Mouse (Mus musculus) large intestine, adult 2 months (tissue): ENCODE data around the gene Mrnip. TPM values are rescaled to one million over a fixed set of nuclear protein-coding genes. Genes with fewer than 3 reads are reported as not detected.

ENCODE experiments used
- DNase-seq: peaks from one replicate; pipeline ENCODE4 v3.0.0-alpha.2; 2012; ENCODE audit warnings: low read depth, low spot score
- WGBS: fragments of 180-500 bp; shearing (Covaris S2); methylation state at CpG from one replicate; pipeline ENCODE4 v1.1.7; 2018; 5-methylcytosine and 5-hydroxymethylcytosine counted together
- polyA plus RNA-seq: library from polyadenylated mRNA; depleted of rRNA; stranded (reverse); fragments of >200 nt; gene quantifications from 2 replicates; pipeline ENCODE4 v1.2.3, GENCODE M21; 2012

Mrnip gene
- polyA plus RNA-seq, 1 experiment = 5.0 TPM

DNA sequence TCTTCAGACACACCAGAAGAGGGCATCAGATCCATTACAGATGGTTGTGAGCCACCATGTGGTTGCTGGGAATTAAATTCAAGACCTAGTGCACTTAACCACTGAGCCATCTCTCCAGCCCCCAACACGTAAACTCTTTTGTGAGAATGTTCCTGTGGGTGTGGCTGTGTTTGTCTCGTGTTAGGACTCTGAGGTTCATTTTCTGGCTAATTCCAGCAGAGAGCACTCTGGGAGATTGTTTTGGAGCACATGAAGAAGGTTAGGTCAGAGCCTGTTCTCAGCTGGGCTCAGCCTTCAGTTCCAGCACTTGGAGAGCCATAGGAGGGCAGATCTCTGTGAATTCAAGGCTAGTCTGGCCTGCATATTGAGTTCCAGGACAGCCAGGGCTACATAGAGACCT is 45.6 kb downstream of the Mrnip start:
- no peak for DNase-seq
- WGBS = 13% methylated on average over 2 of the region's 2 CpGs

GRCm38 (mm10) chr11:50222559-50223276 is 48.5 kb downstream of the Mrnip start:
- DNase-seq = no peak
- 34% methylated on average over 7 of the region's 7 CpGs for WGBS

GRCm38 (mm10) chr11:50223783-50224662 is 49.8 kb downstream of the Mrnip start:
- DNase-seq = no peak
- WGBS = 3% methylated on average over 17 of the region's 17 CpGs

DNA sequence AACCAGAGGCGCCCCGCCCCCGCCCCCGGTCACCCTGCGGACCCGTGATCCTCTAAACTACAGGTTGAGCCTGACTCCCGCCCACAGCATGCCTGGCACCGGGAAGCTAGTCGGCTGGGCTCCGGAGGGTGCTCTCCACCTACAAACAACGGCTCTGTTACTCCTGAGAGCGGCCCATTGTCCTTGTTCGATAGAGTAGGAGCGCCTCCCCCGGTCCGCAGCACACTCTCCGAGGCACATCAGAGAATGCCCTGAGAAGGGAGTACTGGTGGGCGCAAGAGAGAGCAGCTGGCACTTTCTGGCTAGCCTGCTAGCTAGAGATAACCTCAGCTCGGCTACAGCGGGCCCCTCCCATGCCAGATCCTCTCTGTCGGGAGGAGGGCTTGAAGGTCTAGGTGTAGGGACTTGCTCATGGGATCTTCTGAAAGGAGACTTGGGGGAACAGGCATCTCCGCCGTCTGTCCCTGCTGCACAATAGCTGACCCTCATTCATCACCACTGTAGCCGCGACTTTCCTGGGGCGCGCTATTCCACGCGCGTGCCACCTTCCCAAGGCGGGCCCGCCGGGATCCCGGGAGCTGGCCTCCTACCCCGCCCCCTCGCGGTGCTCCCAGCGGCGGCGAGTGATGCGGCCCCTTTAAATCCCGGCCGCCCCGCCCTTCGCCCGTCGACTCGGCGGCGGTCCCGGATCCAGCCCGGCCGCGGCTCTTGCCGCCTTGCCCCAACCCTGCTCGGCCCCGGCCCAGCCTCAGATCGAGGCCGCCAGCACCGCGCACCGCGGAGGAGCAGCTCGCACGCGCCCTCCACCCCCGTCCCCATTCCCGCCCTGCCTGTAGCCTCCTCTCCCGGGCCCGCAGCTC is 50.7 kb downstream of the Mrnip start:
- whole genome bisulfite sequencing = under 1% methylated on average over 64 of the region's 70 CpGs
- DNase-seq = no peak

- 1% methylated on average over 34 of the region's 34 CpGs for WGBS
- no peak for DNase-seq
Observed at GRCm38 (mm10) chr11:50225611-50226378, 51.6 kb downstream of the Mrnip start.

- WGBS = 20% methylated on average over 2 of the region's 2 CpGs
- no peak for DNase-seq
Observed at GRCm38 (mm10) chr11:50226406-50226805, 52.2 kb downstream of the Mrnip start.

DNA sequence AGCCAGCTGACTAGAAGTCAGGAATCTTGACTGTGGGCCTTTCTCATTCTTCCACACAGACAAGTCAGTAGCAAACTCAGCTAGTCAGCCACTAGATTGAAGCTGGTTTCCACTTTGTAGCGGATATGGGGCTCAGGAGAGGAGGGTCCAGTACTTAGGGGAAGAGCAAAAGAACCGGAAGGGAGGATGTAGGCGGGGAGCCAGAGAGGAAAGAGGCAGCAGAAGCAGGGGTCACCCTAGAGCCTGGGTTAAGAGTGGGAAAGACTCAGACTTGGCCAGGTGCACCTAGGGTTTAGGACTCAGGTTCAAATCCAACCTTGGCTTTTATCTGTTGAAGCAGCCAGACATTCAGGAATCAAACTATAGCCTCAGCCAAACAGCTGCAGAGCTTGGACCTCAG is 53.0 kb downstream of the Mrnip start:
- no peak for DNase-seq
- 30% methylated on average over 3 of the region's 3 CpGs for WGBS

GRCm38 (mm10) chr11:50227736-50228135 is 53.5 kb downstream of the Mrnip start:
- peak; percentile 98 for DNase-seq
- 37% methylated on average over 4 of the region's 4 CpGs for WGBS

DNA sequence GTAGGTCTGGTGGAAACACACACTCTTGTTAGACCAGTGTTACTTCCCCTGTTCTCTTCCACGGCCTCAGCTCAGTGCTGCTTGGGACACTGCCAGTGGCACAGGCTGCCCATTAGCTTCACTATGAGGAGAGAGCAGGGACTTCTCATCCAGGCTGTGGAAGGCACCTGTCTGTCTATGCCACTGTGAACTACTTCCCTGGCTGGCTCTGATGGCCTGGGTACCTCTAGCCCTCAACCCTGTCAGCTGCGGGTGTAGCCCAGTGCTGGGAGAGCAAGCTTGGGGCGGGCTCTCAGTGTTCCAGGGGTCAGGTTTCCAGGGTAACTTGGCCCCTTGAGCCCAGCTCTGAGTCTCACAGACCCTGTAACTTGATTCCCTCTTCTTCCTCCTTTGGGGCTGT is 54.5 kb downstream of the Mrnip start:
- 29% methylated on average over 3 of the region's 3 CpGs for WGBS
- DNase-seq = no peak

DNA sequence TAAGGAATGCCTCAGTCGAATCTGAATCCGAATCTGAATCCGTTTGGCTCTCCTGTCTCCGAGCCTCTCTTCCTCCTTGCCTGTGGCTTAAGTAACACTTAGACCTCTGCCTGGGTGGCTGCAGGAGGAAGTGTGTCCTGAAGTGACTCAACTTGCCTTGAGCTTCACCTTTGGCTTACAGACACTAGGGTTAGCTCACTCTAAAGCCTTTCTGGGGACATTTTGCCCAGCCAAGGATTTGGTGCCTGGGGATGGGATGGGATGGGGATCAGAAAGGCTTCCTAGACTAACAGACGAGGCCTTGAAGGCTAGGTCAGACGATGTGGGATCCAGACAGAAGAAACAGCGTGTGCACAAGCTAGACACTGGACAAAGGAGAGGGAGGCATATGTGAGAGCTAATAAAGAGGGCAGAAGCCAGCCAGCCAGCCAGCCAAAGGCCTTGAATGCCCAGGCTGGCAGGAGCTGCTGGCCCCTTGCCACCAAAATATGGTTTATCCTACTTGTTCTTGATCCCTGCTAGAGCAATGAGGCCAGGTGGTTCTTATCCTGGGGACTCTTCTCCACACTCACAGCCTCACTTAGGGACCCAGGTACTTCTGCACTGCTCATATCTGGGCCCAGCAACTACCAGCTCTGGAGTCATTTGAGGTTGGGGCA is 55.1 kb downstream of the Mrnip start:
- WGBS = 27% methylated on average over 7 of the region's 7 CpGs

DNA sequence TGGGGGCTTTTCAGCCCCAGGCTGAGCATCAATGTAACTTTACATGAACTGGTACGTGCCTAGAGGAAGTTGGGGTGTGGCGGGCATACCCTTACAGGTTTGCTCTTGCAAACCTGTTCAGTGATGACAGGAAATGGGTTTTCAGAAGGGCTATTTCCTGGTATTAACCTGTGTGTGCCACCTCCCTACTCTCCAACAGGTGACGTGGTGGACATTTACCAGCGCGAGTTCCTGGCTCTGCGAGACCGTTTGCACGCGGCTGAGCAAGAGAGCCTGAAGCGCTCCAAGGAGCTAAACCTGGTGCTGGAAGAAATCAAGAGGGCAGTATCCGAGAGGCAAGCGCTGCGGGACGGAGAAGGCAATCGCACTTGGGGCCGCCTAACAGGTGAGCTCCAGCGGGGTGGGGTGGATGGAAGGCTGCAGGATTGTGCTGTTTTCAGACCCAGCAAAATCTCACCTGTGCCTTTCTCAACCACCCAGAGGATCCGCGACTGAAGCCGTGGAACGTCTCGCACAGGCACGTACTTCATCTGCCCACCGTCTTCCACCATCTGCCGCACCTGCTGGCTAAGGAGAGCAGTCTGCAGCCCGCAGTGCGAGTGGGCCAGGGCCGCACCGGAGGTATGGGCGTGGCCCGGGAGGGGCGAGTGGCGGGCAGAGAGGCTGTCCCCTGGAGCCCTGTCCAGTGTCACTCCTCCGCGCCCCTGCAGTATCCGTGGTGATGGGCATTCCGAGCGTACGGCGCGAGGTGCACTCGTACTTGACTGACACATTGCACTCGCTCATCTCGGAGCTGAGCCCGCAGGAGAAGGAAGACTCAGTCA is 56.4 kb downstream of the Mrnip start:
- no peak for DNase-seq
- WGBS = 27% methylated on average over 45 of the region's 45 CpGs

More for the DNA sequence above, 55.1 kb downstream of the Mrnip start:
- no peak for DNase-seq

GRCm38 (mm10) chr11:50231411-50231810 is 57.2 kb downstream of the Mrnip start:
- 22% methylated on average over 8 of the region's 8 CpGs for WGBS
- no peak for DNase-seq

DNA sequence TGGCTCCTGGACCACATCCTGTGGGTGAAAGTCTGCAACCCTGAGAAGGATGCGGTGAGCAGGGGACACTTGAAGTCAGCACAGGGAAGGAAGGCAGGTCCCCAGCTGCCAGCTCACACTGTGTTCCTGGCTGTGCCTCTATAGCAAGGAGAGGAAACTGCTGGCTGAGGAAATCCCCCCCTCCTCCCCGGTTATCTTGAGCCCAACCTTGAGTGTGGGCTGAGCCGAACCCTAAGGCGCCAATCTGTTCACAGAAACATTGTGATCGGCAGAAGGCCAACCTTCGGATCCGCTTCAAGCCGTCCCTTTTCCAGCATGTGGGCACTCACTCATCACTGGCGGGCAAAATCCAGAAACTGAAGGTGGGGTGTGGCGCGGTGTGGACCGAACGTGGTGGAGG is 58.8 kb downstream of the Mrnip start:
- 94% methylated on average over 13 of the region's 13 CpGs for WGBS

GRCm38 (mm10) chr11:50233993-50234392 is 59.7 kb downstream of the Mrnip start:
- DNase-seq = no peak
- 89% methylated on average over 11 of the region's 11 CpGs for WGBS

More for the DNA sequence above, 58.8 kb downstream of the Mrnip start:
- DNase-seq = no peak

- WGBS = 97% methylated on average over 25 of the region's 25 CpGs
- DNase-seq = no peak
Observed at GRCm38 (mm10) chr11:50234606-50235005, 60.4 kb downstream of the Mrnip start.

DNA sequence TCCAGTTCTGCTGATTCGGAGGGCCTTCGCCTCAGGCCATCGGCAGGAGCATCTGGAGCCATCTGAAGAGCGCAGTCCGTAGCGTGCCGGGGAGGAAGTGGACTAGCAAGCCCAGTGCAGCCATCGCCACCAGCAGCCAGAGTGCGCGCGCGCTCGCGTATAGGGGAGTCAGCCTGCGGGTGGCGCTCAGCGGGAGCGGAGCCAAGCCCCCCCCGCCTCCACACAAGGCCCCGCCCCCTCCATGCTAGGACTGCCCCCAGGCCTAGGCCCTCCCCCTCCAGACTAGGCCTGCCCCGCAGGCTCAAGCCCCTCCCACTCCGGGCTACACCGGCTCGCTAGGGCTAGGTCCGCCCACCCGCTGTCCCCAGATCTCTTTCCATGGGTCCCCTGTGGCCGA is 62.3 kb downstream of the Mrnip start:
- under 1% methylated on average over 27 of the region's 27 CpGs for WGBS
- no peak for DNase-seq

DNA sequence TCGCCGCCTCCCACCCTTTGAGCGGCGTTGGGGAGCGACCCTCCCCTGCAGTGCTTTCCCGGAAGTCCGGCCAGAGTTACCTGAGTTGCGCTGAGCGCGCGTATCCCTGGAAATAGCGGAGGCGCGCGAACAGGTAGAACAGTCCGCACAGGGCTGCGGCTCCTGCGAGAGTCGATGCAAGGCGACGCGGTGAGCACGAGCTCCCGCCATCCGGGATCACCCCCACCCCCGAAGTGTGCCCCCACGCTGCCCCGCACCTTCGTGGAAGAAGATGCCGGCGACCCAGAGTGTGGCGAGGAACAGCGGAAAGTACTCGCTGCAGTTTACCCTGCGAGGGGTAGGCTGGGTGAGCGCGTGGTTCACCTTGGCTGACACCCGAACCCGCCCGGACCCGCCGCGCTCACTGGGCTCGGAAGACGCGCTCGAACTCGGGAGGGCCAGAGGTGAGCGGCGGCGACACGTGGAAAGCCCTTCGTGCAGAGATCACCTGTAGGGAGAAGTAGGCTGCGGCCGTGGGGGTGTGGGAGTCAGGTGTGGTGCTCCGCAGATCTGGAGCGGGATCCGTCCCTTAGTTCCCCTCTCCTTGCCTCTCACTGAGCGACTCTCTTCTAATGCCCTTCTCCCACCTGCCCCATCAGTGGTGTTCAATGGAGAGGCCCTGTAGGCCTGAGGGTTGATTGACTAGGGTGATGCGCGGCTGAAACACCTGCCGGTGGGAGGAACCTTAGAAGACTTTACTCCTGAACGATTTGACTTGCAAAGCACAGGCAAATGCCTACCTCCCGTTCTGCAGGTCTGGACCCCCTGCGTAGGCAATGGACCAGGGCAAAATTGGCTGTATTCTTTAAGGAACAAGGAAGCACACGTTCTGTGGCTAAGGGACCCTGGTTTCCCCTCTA is 62.9 kb downstream of the Mrnip start:
- no peak for DNase-seq
- WGBS = 3% methylated on average over 66 of the region's 66 CpGs
